Mouse (Mus musculus) right cerebral cortex, adult 2 months (tissue): ENCODE data around the gene Marf1.
A peak's percentile ranks its signal among the peaks of the same experiment; 100 is the strongest.

ENCODE experiments used
- DNase-seq, 2 experiments: peaks; one replicate each; pipeline ENCODE4 v3.0.0; 2021 to 2022; ENCODE audit warnings: low spot score in 2 of 2

Marf1 gene

GRCm38 (mm10) chr16:14137976-14138561, 25.1 kb downstream of the Marf1 start:
- no peak for DNase-seq

GRCm38 (mm10) chr16:14135014-14135413, 28.1 kb downstream of the Marf1 start:
- no peak for DNase-seq

- no peak for DNase-seq
Measured at GRCm38 (mm10) chr16:14131838-14132237, 31.3 kb downstream of the Marf1 start.

GRCm38 (mm10) chr16:14131376-14131775, 31.8 kb downstream of the Marf1 start:
- no peak for DNase-seq

GRCm38 (mm10) chr16:14130796-14131195, 32.4 kb downstream of the Marf1 start:
- no peak for DNase-seq

GRCm38 (mm10) chr16:14128977-14129376, 34.2 kb downstream of the Marf1 start:
- no peak for DNase-seq

- DNase-seq: no peak
Measured at GRCm38 (mm10) chr16:14125253-14125652, 37.9 kb downstream of the Marf1 start.

GRCm38 (mm10) chr16:14124709-14125108, 38.4 kb downstream of the Marf1 start:
- no peak for DNase-seq

- DNase-seq: no peak
Measured at GRCm38 (mm10) chr16:14123901-14124300, 39.2 kb downstream of the Marf1 start.

GRCm38 (mm10) chr16:14122586-14122985, 40.6 kb downstream of the Marf1 start:
- DNase-seq: no peak

GRCm38 (mm10) chr16:14121563-14121962, 41.6 kb downstream of the Marf1 start:
- DNase-seq: no peak

- no peak for DNase-seq
Measured at GRCm38 (mm10) chr16:14120941-14121340, 42.2 kb downstream of the Marf1 start.

GRCm38 (mm10) chr16:14117299-14117698, 45.9 kb downstream of the Marf1 start:
- no peak for DNase-seq

- DNase-seq: no peak
Measured at GRCm38 (mm10) chr16:14112742-14113141, 50.4 kb downstream of the Marf1 start.

GRCm38 (mm10) chr16:14112133-14112532, 51.0 kb downstream of the Marf1 start:
- peak; percentile 36 to 42 for DNase-seq

GRCm38 (mm10) chr16:14110922-14111321, 52.2 kb downstream of the Marf1 start:
- DNase-seq: no peak

GRCm38 (mm10) chr16:14109651-14110230, 53.4 kb downstream of the Marf1 start:
- no peak for DNase-seq

GRCm38 (mm10) chr16:14105891-14106290, 57.3 kb downstream of the Marf1 start:
- no peak for DNase-seq

GRCm38 (mm10) chr16:14091771-14092170, 71.4 kb downstream of the Marf1 start:
- DNase-seq: no peak

GRCm38 (mm10) chr16:14089296-14089695, 73.9 kb downstream of the Marf1 start:
- no peak for DNase-seq

GRCm38 (mm10) chr16:14088249-14088648, 74.9 kb downstream of the Marf1 start:
- DNase-seq: no peak

GRCm38 (mm10) chr16:14082925-14083324, 80.2 kb downstream of the Marf1 start:
- DNase-seq: no peak

GRCm38 (mm10) chr16:14070471-14071169, 92.5 kb downstream of the Marf1 start:
- no peak for DNase-seq
